Mouse (Mus musculus) layer of hippocampus, adult 18-20 months (tissue): ENCODE measurements around the gene Ccdc121. TPM values are rescaled to one million over a fixed set of nuclear protein-coding genes. Genes with fewer than 3 reads are reported as not detected.
A peak's percentile ranks its signal among the peaks of the same experiment; 100 is the strongest.
"Not testable (repeated sequence)": the region's sequence is repeated elsewhere in the genome, so short reads cannot be mapped to it uniquely, and the experiment has no call there.

Experiments
- DNase-seq, 2 experiments: peaks; one replicate each; pipeline ENCODE4 v3.0.0; 2022; ENCODE audit warnings: low spot score in 2 of 2
- total RNA-seq, 2 experiments: library from RNA; stranded (reverse); gene quantifications; 2 replicates each; pipeline ENCODE4 v1.2.3; 2021

Ccdc121 gene
- total RNA-seq, 2 experiments from 2014 or later = 0.48 to 0.77 TPM

- DNase-seq = no peak
These were observed 1.3 kb upstream of the Ccdc121 start for GRCm38 (mm10) chr1:181512430-181513129.

GRCm38 (mm10) chr1:181510855-181511254, 396 bp downstream of the Ccdc121 start:
- not testable (repeated sequence) for DNase-seq

GRCm38 (mm10) chr1:181505367-181505766, 5.9 kb downstream of the Ccdc121 start:
- no peak for DNase-seq

GRCm38 (mm10) chr1:181503471-181503870, 7.8 kb downstream of the Ccdc121 start:
- DNase-seq = no peak

- peak in 1 of 2 experiments; percentile 27 for DNase-seq
These were observed 26.6 kb downstream of the Ccdc121 start for GRCm38 (mm10) chr1:181484696-181485095.

GRCm38 (mm10) chr1:181476557-181476956, 34.7 kb downstream of the Ccdc121 start:
- no peak for DNase-seq

- no peak for DNase-seq
These were observed 35.1 kb downstream of the Ccdc121 start for GRCm38 (mm10) chr1:181476141-181476540.

- DNase-seq = no peak
These were observed 41.8 kb downstream of the Ccdc121 start for GRCm38 (mm10) chr1:181469415-181469814.

GRCm38 (mm10) chr1:181467321-181467670, 44.0 kb downstream of the Ccdc121 start:
- DNase-seq = no peak

GRCm38 (mm10) chr1:181466601-181467320, 44.5 kb downstream of the Ccdc121 start:
- DNase-seq = peak; percentile 46 to 73

GRCm38 (mm10) chr1:181466040-181466439, 45.2 kb downstream of the Ccdc121 start:
- no peak for DNase-seq

- DNase-seq = no peak
These were observed 46.2 kb downstream of the Ccdc121 start for GRCm38 (mm10) chr1:181465027-181465426.

GRCm38 (mm10) chr1:181462906-181463179, 48.4 kb downstream of the Ccdc121 start:
- DNase-seq = peak in 1 of 2 experiments; percentile 63

- no peak for DNase-seq
These were observed 49.0 kb downstream of the Ccdc121 start for GRCm38 (mm10) chr1:181462051-181462905.

- DNase-seq = no peak
These were observed 49.8 kb downstream of the Ccdc121 start for GRCm38 (mm10) chr1:181461484-181461883.

- no peak for DNase-seq
These were observed 51.0 kb downstream of the Ccdc121 start for GRCm38 (mm10) chr1:181460283-181460682.

Other genes starting within 250 kb of the Ccdc121 start
- 10 to 100 TPM; 59.8 to 61.7 TPM for gene Cnih3, start 158.8 kb downstream of the Ccdc121 start, total RNA-seq
- gene Dnah14, start 65.1 kb upstream of the Ccdc121 start, total RNA-seq = 1 to 10 TPM in 1 of 2 experiments, under 1 TPM in 1; 0.77 to 2.3 TPM